Mouse (Mus musculus) heart, postnatal 14 days (tissue): ENCODE measurements around the gene Cdk2ap2. TPM values are rescaled to one million over a fixed set of nuclear protein-coding genes. Genes with fewer than 3 reads are reported as not detected.
"Not testable (repeated sequence)": the region's sequence is repeated elsewhere in the genome, so short reads cannot be mapped to it uniquely, and the experiment has no call there.

Experiments
- DNase-seq, 2 experiments: peaks; one replicate each; pipeline ENCODE4 v3.0.0; 2021 to 2022
- intact Hi-C: fragments of 180-260 bp; cut with DNase I; formaldehyde crosslinking; loops from one replicate; pipeline ENCODE4 v1.15.1; 2025
- total RNA-seq, 2 experiments: library from RNA; stranded (reverse); gene quantifications; 2 replicates each; pipeline ENCODE4 v1.2.3; 2021

Cdk2ap2 gene
- total RNA-seq, 2 experiments from 2014 or later, result 24.2 to 27.5 TPM

GRCm38 (mm10) chr19:4129462-4129861, 32.5 kb downstream of the Cdk2ap2 start:
- no peak for DNase-seq

GRCm38 (mm10) chr19:4130106-4130505, 33.1 kb downstream of the Cdk2ap2 start:
- DNase-seq, result no peak
- intact Hi-C loops, result no loop called here

More at GRCm38 (mm10) chr19:4129462-4129861, 32.5 kb downstream of the Cdk2ap2 start:
- intact Hi-C loops, result loop anchor here (5.0 kb wide), 1 partner anchor 68 kb away; no protein-coding TSS in a partner anchor

- intact Hi-C loops, result no loop called here
- DNase-seq, result no peak
Observed at GRCm38 (mm10) chr19:4131075-4131474, 34.1 kb downstream of the Cdk2ap2 start.

GRCm38 (mm10) chr19:4131768-4132167, 34.8 kb downstream of the Cdk2ap2 start:
- intact Hi-C loops, result no loop called here
- DNase-seq, result no peak

- intact Hi-C loops, result no loop called here
- no peak for DNase-seq
Observed at GRCm38 (mm10) chr19:4134354-4134753, 37.4 kb downstream of the Cdk2ap2 start.

GRCm38 (mm10) chr19:4135229-4135962, 38.4 kb downstream of the Cdk2ap2 start:
- DNase-seq, intact Hi-C loops: not testable (repeated sequence)

GRCm38 (mm10) chr19:4135963-4136345, 39.0 kb downstream of the Cdk2ap2 start:
- intact Hi-C loops, DNase-seq: not testable (repeated sequence)

- no peak for DNase-seq
- intact Hi-C loops, result no loop called here
Observed at GRCm38 (mm10) chr19:4136463-4136862, 39.5 kb downstream of the Cdk2ap2 start.

- intact Hi-C loops, result no loop called here
- DNase-seq, result no peak
Observed at GRCm38 (mm10) chr19:4137913-4138312, 40.9 kb downstream of the Cdk2ap2 start.

GRCm38 (mm10) chr19:4139446-4139845, 42.5 kb downstream of the Cdk2ap2 start, which contains the start of gene Gpr152:
Gpr152 (plus strand) TSS chr19:4139787.
- intact Hi-C loops, result no loop called here
- DNase-seq, result no peak

- intact Hi-C loops, result no loop called here
- no peak for DNase-seq
Observed at GRCm38 (mm10) chr19:4140147-4140546, 43.2 kb downstream of the Cdk2ap2 start.

- intact Hi-C loops, result no loop called here
- no peak for DNase-seq
Observed at GRCm38 (mm10) chr19:4142416-4143173, 45.6 kb downstream of the Cdk2ap2 start.

- intact Hi-C loops, result no loop called here
- no peak for DNase-seq
Observed at GRCm38 (mm10) chr19:4143759-4144268, 46.8 kb downstream of the Cdk2ap2 start, which contains the start of gene Cabp4. Cabp4 (minus strand) TSS chr19:4144033.

- peak in 1 of 2 experiments; percentile 51 for DNase-seq
- intact Hi-C loops, result no loop called here
Observed at GRCm38 (mm10) chr19:4144550-4145498, 47.8 kb downstream of the Cdk2ap2 start.

- intact Hi-C loops, result no loop called here
- DNase-seq, result no peak
Observed at GRCm38 (mm10) chr19:4145936-4146335, 49.0 kb downstream of the Cdk2ap2 start.

- no peak for DNase-seq
- intact Hi-C loops, result no loop called here
Observed at GRCm38 (mm10) chr19:4146366-4147021, 49.5 kb downstream of the Cdk2ap2 start.

GRCm38 (mm10) chr19:4147022-4147405, 50.0 kb downstream of the Cdk2ap2 start:
- intact Hi-C loops, result no loop called here
- no peak for DNase-seq

- intact Hi-C loops, result loop anchor here (2.0 kb wide), 1 partner anchor 15 kb away; the partner anchor contains the start of gene Rps6kb2
- no peak for DNase-seq
Observed at GRCm38 (mm10) chr19:4147782-4148490, 51.0 kb downstream of the Cdk2ap2 start.

GRCm38 (mm10) chr19:4148491-4148806, 51.5 kb downstream of the Cdk2ap2 start, which contains the start of gene Coro1b:
Coro1b (plus strand) TSS chr19:4148619.
- DNase-seq, result peak; percentile 99
- intact Hi-C loops, result loop anchor here (2.0 kb wide), 1 partner anchor 14 kb away; the partner anchor contains the start of gene Rps6kb2
